Mouse (Mus musculus): ENCODE data around the gene Thumpd2. TPM values are rescaled to one million over a fixed set of nuclear protein-coding genes. Genes with fewer than 3 reads are reported as not detected.

Gene Thumpd2
- polyA plus RNA-seq, 1 experiment from 2014 or later, result 17.4 TPM

DNA sequence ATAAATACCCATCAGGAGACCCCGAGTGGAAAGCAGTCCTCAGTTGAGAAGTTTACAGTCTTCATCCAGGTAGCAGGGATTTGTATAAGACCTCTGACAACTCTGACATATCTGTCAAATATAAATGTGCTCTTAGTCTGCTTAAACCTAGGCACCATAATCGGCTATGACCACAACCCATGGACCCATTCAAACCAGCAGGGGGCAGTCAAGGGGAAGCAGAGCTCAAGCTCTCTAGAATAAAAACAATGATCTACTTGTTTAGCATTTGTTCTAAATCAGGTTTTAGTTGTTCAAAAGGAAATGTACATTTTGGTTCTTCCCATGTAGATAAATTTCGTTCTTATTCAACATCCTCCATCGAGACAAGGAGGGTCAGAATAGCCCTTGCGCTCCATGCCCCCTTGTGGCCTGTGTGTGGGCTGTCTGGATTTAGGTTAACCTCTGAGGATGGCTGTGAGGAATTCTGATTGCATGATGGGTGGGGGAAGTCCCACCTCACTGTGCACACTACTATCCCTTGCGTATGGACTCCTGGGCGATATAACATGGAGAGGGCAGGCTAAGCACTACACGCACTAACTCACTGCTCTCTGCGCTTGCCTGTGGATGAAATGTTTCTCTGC lies 19.2 kb downstream of the Thumpd2 start:
- Histone ChIP-seq H3K9me3 (replicated peaks; ENCODE audit: control insufficient read depth, low read length) (no peaks in the 10 kb centered on the region), H3K36me3 (replicated peaks; ENCODE audit: control insufficient read depth, insufficient read depth, low read depth, low read length) (no peaks in the 10 kb centered on the region), H3K9ac (replicated peaks; ENCODE audit: low read length) (no peak overlapping the region), H3K4me3 (ENCODE audit: low read depth, low read length) (no peak overlapping the region), H3K4me1 (ENCODE audit: control insufficient read depth, insufficient read depth, low read length) (no peaks in the 10 kb centered on the region), H3K27ac (replicated peaks; ENCODE audit: low read depth, low read length) (no peak overlapping the region), H3K4me2 (ENCODE audit: low read depth, low read length) (no peak overlapping the region), H3K27me3 (ENCODE audit: control insufficient read depth, insufficient read depth, low read length) (no peaks in the 10 kb centered on the region)
- 90% methylated on average over 9 of the region's 9 CpGs for WGBS
- DNase-seq (ENCODE audit: low spot score), result peak; percentile 51
- no peak for ATAC-seq (replicated peaks; ENCODE audit: insufficient number of reproducible peaks, low FRiP score, low TSS enrichment, low read depth)

- 95% methylated on average over 6 of the region's 6 CpGs for WGBS
- no peaks in the 10 kb centered on the region; the same call in 1 of the 2 replicates for H3K36me3 ChIP-seq (replicated peaks; ENCODE audit: control insufficient read depth, insufficient read depth, low read depth, low read length)
Measured at GRCm38 (mm10) chr17:81045115-81045514, 19.8 kb downstream of the Thumpd2 start.

DNA sequence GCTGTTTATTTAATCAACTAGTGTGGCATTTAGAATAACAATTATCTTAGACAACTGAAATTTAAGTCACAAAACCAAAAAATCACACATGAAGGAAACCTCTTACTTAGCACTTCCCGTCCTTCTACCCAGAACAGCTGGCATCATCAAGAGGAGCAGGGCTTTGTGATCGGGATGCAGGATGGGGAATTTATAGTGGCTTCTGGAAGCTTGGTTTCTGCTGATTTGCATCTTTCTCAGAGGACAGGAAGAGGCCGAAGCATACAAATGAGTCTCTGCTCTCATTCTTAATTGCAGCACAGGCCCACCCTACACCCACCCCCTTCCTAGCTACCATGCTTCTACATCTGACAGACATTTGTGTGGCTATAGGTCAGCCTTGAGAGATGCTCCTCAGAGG lies 20.5 kb downstream of the Thumpd2 start:
- Histone ChIP-seq H3K9me3 (replicated peaks; ENCODE audit: control insufficient read depth, low read length) (no peaks in the 10 kb centered on the region), H3K4me1 (ENCODE audit: control insufficient read depth, insufficient read depth, low read length) (no peaks in the 10 kb centered on the region), H3K4me2 (ENCODE audit: low read depth, low read length) (no peak overlapping the region), H3K4me3 (ENCODE audit: low read depth, low read length) (no peak overlapping the region), H3K9ac (replicated peaks; ENCODE audit: low read length) (no peak overlapping the region), H3K36me3 (replicated peaks; ENCODE audit: control insufficient read depth, insufficient read depth, low read depth, low read length) (no peaks in the 10 kb centered on the region; the same call in 1 of the 2 replicates), H3K27ac (replicated peaks; ENCODE audit: low read depth, low read length) (no peak overlapping the region), H3K27me3 (ENCODE audit: control insufficient read depth, insufficient read depth, low read length) (no peaks in the 10 kb centered on the region)
- WGBS, result 88% methylated on average over 3 of the region's 3 CpGs
- DNase-seq (ENCODE audit: low spot score) (no peak), ATAC-seq (replicated peaks; ENCODE audit: insufficient number of reproducible peaks, low FRiP score, low TSS enrichment, low read depth) (no peak)

More at GRCm38 (mm10) chr17:81045115-81045514, 19.8 kb downstream of the Thumpd2 start:
- H3K27me3 ChIP-seq (ENCODE audit: control insufficient read depth, insufficient read depth, low read length), result no peaks in the 10 kb centered on the region
- no peak for DNase-seq (ENCODE audit: low spot score)
- no peak overlapping the region for H3K4me2 ChIP-seq (ENCODE audit: low read depth, low read length)
- H3K27ac ChIP-seq (replicated peaks; ENCODE audit: low read depth, low read length), result no peak overlapping the region
- no peaks in the 10 kb centered on the region for H3K9me3 ChIP-seq (replicated peaks; ENCODE audit: control insufficient read depth, low read length)
- no peaks in the 10 kb centered on the region for H3K4me1 ChIP-seq (ENCODE audit: control insufficient read depth, insufficient read depth, low read length)
- no peak overlapping the region for H3K9ac ChIP-seq (replicated peaks; ENCODE audit: low read length)
- no peak overlapping the region for H3K4me3 ChIP-seq (ENCODE audit: low read depth, low read length)
- no peak for ATAC-seq (replicated peaks; ENCODE audit: insufficient number of reproducible peaks, low FRiP score, low TSS enrichment, low read depth)

DNA sequence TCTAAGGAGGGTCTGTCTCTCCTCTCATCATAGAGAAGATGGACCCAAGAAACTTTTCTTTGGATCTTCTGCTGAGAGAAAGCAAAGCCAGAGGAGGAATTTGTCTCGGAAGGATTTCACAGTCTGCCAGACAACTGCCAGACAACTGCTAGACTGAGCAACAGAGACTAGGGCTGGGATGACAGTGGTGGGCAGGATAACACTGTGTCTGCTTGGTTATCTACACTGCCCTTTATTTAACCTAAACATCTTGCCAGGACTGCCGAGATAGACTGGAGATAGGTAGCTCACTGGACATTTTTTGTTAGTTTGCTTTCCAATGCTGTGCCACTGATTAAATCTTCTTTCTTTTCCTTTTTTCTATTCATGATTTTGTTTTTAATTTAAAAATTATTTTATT lies 23.2 kb downstream of the Thumpd2 start:
- no peaks in the 10 kb centered on the region; the same call in none of the 2 replicates for H3K36me3 ChIP-seq (replicated peaks; ENCODE audit: control insufficient read depth, insufficient read depth, low read depth, low read length)
- H3K4me2 ChIP-seq (ENCODE audit: low read depth, low read length), result no peak overlapping the region
- no peaks in the 10 kb centered on the region for H3K27me3 ChIP-seq (ENCODE audit: control insufficient read depth, insufficient read depth, low read length)
- no peak for ATAC-seq (replicated peaks; ENCODE audit: insufficient number of reproducible peaks, low FRiP score, low TSS enrichment, low read depth)
- no peaks in the 10 kb centered on the region for H3K9me3 ChIP-seq (replicated peaks; ENCODE audit: control insufficient read depth, low read length)
- no peaks in the 10 kb centered on the region for H3K4me1 ChIP-seq (ENCODE audit: control insufficient read depth, insufficient read depth, low read length)
- H3K9ac ChIP-seq (replicated peaks; ENCODE audit: low read length), result no peak overlapping the region
- DNase-seq (ENCODE audit: low spot score), result no peak
- 96% methylated on average over 2 of the region's 2 CpGs for WGBS
- H3K4me3 ChIP-seq (ENCODE audit: low read depth, low read length), result no peak overlapping the region
- no peak overlapping the region for H3K27ac ChIP-seq (replicated peaks; ENCODE audit: low read depth, low read length)

DNA sequence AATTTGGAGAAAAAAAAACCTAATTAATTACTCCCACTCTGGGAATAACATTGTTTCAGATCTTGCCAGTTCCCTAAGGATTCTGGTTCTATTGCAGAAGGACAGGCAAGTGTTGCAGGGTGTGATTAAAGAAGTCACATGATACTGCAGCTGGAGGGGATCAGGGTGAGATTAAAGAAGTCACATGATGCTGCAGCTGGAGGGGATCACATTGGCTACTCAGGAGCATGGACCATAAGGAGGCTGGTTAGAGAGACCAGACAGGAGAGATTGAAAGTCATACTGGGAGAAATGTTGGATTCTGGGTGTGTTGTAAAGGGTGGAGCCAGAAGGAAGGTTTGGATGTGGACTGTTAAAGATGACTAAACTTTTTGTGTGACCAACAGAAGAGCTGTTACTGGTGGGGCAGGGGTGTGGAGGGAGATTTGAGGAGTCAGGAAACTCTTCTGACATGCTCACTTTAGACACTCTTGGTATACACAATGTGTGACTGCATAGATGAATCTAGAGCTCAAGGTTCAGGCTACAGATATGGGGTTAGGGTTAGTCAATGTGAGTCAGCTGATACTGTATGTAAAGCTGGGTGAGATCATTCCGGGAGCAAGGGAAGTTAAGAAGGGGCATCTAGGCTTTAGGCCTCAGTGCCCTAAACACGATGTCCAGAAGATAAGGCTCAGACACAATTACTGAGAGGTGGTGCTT lies 26.0 kb downstream of the Thumpd2 start:
- H3K4me2 ChIP-seq (ENCODE audit: low read depth, low read length), result no peak overlapping the region
- H3K9ac ChIP-seq (replicated peaks; ENCODE audit: low read length), result no peak overlapping the region
- DNase-seq (ENCODE audit: low spot score) (no peak), ATAC-seq (replicated peaks; ENCODE audit: insufficient number of reproducible peaks, low FRiP score, low TSS enrichment, low read depth) (no peak)
- H3K27me3 ChIP-seq (ENCODE audit: control insufficient read depth, insufficient read depth, low read length), result no peaks in the 10 kb centered on the region
- WGBS, result 95% methylated on average over 2 of the region's 2 CpGs
- no peak overlapping the region for H3K4me3 ChIP-seq (ENCODE audit: low read depth, low read length)
- H3K4me1 ChIP-seq (ENCODE audit: control insufficient read depth, insufficient read depth, low read length), result no peaks in the 10 kb centered on the region
- H3K27ac ChIP-seq (replicated peaks; ENCODE audit: low read depth, low read length), result no peak overlapping the region
- H3K9me3 ChIP-seq (replicated peaks; ENCODE audit: control insufficient read depth, low read length), result no peaks in the 10 kb centered on the region
- H3K36me3 ChIP-seq (replicated peaks; ENCODE audit: control insufficient read depth, insufficient read depth, low read depth, low read length), result no peaks in the 10 kb centered on the region; the same call in none of the 2 replicates

DNA sequence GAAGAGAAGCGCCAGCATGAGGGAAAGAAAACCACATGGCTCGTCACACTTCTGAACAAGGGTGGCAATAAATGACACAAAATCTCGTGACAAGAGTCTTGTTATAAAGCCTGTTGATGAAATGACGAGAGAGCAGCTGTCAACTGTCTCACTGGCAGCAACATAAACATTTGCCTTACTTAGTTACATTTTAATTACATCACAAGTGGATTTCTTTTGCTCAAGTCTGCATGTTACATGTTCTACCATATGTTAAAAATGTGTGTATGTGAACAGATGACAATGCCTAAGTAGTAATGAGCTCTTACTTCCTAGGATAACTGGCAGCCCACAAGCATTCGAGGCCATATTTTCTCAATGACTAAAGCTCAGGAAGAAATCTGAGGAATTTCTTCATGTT lies 29.5 kb downstream of the Thumpd2 start:
- H3K27ac ChIP-seq (replicated peaks; ENCODE audit: low read depth, low read length), result no peak overlapping the region
- ATAC-seq (replicated peaks; ENCODE audit: insufficient number of reproducible peaks, low FRiP score, low TSS enrichment, low read depth) (no peak), DNase-seq (ENCODE audit: low spot score) (no peak)
- no peaks in the 10 kb centered on the region for H3K9me3 ChIP-seq (replicated peaks; ENCODE audit: control insufficient read depth, low read length)
- no peak overlapping the region for H3K4me2 ChIP-seq (ENCODE audit: low read depth, low read length)
- no peaks in the 10 kb centered on the region for H3K27me3 ChIP-seq (ENCODE audit: control insufficient read depth, insufficient read depth, low read length)
- H3K36me3 ChIP-seq (replicated peaks; ENCODE audit: control insufficient read depth, insufficient read depth, low read depth, low read length), result peaks cover 2% of the 10 kb centered on the region; the same call in 1 of the 2 replicates
- no peak overlapping the region for H3K4me3 ChIP-seq (ENCODE audit: low read depth, low read length)
- WGBS, result 86% methylated on average over 5 of the region's 5 CpGs
- no peaks in the 10 kb centered on the region for H3K4me1 ChIP-seq (ENCODE audit: control insufficient read depth, insufficient read depth, low read length)
- H3K9ac ChIP-seq (replicated peaks; ENCODE audit: low read length), result no peak overlapping the region

DNA sequence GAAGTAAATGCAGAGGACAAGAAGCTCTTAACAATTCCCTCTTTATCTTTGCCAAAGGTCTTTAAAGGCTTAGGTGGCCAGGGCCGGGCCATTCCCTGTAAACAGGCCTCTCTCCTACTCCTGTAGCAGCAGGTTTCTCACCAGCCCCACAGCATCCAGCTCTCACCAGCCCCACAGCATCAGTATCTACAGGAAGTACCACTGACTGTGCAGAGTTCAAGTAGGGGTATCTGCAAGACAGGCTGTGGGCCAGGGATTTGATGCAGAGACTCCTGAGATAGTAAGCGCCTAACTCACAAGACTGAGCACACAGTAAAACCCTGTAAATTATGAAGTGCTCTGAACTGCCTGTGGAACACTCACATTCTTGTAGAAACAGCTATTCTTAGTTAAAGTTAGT lies 31.9 kb downstream of the Thumpd2 start:
- H3K27ac ChIP-seq (replicated peaks; ENCODE audit: low read depth, low read length), result no peak overlapping the region
- peaks cover 5% of the 10 kb centered on the region; the same call in 1 of the 2 replicates for H3K36me3 ChIP-seq (replicated peaks; ENCODE audit: control insufficient read depth, insufficient read depth, low read depth, low read length)
- no peaks in the 10 kb centered on the region for H3K27me3 ChIP-seq (ENCODE audit: control insufficient read depth, insufficient read depth, low read length)
- ATAC-seq (replicated peaks; ENCODE audit: insufficient number of reproducible peaks, low FRiP score, low TSS enrichment, low read depth) (no peak), DNase-seq (ENCODE audit: low spot score) (no peak)
- no peak overlapping the region for H3K4me2 ChIP-seq (ENCODE audit: low read depth, low read length)
- no peak overlapping the region for H3K9ac ChIP-seq (replicated peaks; ENCODE audit: low read length)
- no peaks in the 10 kb centered on the region for H3K9me3 ChIP-seq (replicated peaks; ENCODE audit: control insufficient read depth, low read length)
- no peak overlapping the region for H3K4me3 ChIP-seq (ENCODE audit: low read depth, low read length)
- no peaks in the 10 kb centered on the region for H3K4me1 ChIP-seq (ENCODE audit: control insufficient read depth, insufficient read depth, low read length)
- WGBS, result 72% methylated on average over 2 of the region's 2 CpGs

DNA sequence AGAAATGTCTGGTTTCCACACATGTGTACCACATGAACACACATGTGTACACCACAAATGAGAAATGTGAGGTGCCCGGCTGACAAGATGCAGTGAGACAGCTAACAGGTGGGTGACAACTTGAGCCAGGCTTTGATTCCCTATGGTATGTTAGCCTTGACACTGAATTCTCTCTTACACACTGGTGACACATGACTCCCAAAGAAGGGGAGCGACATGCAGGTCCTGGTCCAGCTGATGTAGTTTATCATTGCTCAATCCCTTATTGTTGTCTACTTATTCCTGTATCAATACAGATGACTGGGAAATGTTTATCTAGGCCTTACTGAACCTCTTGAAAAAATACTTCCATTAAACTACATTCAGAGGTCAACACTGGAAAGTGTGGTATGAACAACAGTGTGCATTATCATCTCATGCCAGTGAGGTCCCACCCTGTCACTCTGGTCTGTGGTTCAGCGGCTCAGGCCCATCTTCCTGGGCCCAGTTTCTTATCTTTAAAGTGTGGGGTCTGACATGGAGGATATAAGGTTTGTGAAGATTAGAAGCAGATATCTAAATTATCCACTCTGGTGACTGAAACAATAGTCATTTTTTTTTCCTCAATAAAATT lies 32.9 kb downstream of the Thumpd2 start:
- Histone ChIP-seq H3K27ac (replicated peaks; ENCODE audit: low read depth, low read length) (no peak overlapping the region), H3K9ac (replicated peaks; ENCODE audit: low read length) (no peak overlapping the region), H3K36me3 (replicated peaks; ENCODE audit: control insufficient read depth, insufficient read depth, low read depth, low read length) (peaks cover 5% of the 10 kb centered on the region; the same call in 1 of the 2 replicates), H3K9me3 (replicated peaks; ENCODE audit: control insufficient read depth, low read length) (no peaks in the 10 kb centered on the region), H3K27me3 (ENCODE audit: control insufficient read depth, insufficient read depth, low read length) (no peaks in the 10 kb centered on the region), H3K4me2 (ENCODE audit: low read depth, low read length) (no peak overlapping the region), H3K4me1 (ENCODE audit: control insufficient read depth, insufficient read depth, low read length) (no peaks in the 10 kb centered on the region), H3K4me3 (ENCODE audit: low read depth, low read length) (no peak overlapping the region)
- 95% methylated on average over 3 of the region's 3 CpGs for WGBS
- DNase-seq (ENCODE audit: low spot score), result no peak
- no peak for ATAC-seq (replicated peaks; ENCODE audit: insufficient number of reproducible peaks, low FRiP score, low TSS enrichment, low read depth)

Measured in embryonic facial prominence, embryonic 11.5 days (tissue).